Mouse (Mus musculus) heart, postnatal 0 days (tissue): ENCODE results near the gene Ky. TPM values are rescaled to one million over a fixed set of nuclear protein-coding genes. Genes with fewer than 3 reads are reported as not detected.

Experiments used
- ATAC-seq: fragments of 200-750 bp; cut with Nextera tagmentation; 2 replicates; pipeline ENCODE4 v1.8.0; 2017; ENCODE audit warnings: low read depth, moderate number of reproducible peaks, moderate library complexity; ENCODE audit not compliant: insufficient read depth
- DNase-seq: peaks from one replicate; pipeline ENCODE4 v3.0.0-alpha.2; 2016; ENCODE audit warnings: low spot score
- H3K27ac ChIP-seq: fragments of 300-500 bp; sonication (generic); 2 replicates; pipeline ENCODE4 v1.5.1; 2014; ENCODE audit warnings: low read depth, mild to moderate bottlenecking
- H3K27me3 ChIP-seq: fragments of 300-500 bp; sonication (generic); 2 replicates; pipeline ENCODE4 v1.6.1; 2014; ENCODE audit warnings: low read length, mixed read lengths; ENCODE audit not compliant: control insufficient read depth, insufficient read depth
- H3K36me3 ChIP-seq: fragments of 300-500 bp; sonication (generic); replicated peaks from 2 replicates; pipeline ENCODE4 v1.6.1; 2014; ENCODE audit warnings: low read length, mixed read lengths; ENCODE audit not compliant: control insufficient read depth, insufficient read depth
- H3K4me1 ChIP-seq: fragments of 300-500 bp; sonication (generic); 2 replicates; pipeline ENCODE4 v1.6.1; 2014; ENCODE audit warnings: antibody characterized with exemption; ENCODE audit not compliant: control insufficient read depth, insufficient read depth
- H3K4me2 ChIP-seq: fragments of 300-500 bp; sonication (generic); 2 replicates; pipeline ENCODE4 v1.6.1; 2014; ENCODE audit warnings: low read depth, mild to moderate bottlenecking, low read length, moderate library complexity
- H3K4me3 ChIP-seq: fragments of 300-500 bp; sonication (generic); 2 replicates; pipeline ENCODE4 v1.5.1; 2014; ENCODE audit warnings: low read depth, low read length
- H3K9ac ChIP-seq: fragments of 300-500 bp; sonication (generic); replicated peaks from 2 replicates; pipeline ENCODE4 v1.6.1; 2014; ENCODE audit warnings: low read depth, low read length, mixed read lengths
- H3K9me3 ChIP-seq: fragments of 300-500 bp; sonication (generic); replicated peaks from 2 replicates; pipeline ENCODE4 v1.6.1; 2016; ENCODE audit warnings: low read length; ENCODE audit not compliant: control insufficient read depth
- CTCF ChIP-seq: IDR thresholded peaks from 2 replicates; pipeline ENCODE4 v1.5.1; 2016; ENCODE audit warnings: antibody characterized with exemption, control low read depth, low read depth
- EP300 ChIP-seq: IDR thresholded peaks from 2 replicates; pipeline ENCODE4 v1.6.1; 2016; ENCODE audit warnings: antibody characterized with exemption, low read depth
- WGBS: fragments of 180-500 bp; shearing (Covaris S2); extraction: QIAGEN DNeasy Blood & Tissue Kit; methylation state at CpG from one replicate; pipeline ENCODE4 v1.1.7; 2014; 5-methylcytosine and 5-hydroxymethylcytosine counted together
- polyA plus RNA-seq: library from polyadenylated mRNA; unstranded; fragments of >200 nt; fragmentation: Nextera tagmentation; extraction: Ambion mirVana; gene quantifications from 2 replicates; pipeline ENCODE4 v1.2.1, GENCODE M21; 2015
- total RNA-seq: library from RNA; depleted of rRNA; stranded (reverse); fragments of >200 nt; gene quantifications from 2 replicates; pipeline ENCODE4 v1.2.3, GENCODE M21; 2014; ENCODE audit warnings: low replicate concordance

Gene Ky
- total and polyA plus RNA-seq, 2 experiments from 2014 or later = 2.1 to 22.1 TPM

DNA sequence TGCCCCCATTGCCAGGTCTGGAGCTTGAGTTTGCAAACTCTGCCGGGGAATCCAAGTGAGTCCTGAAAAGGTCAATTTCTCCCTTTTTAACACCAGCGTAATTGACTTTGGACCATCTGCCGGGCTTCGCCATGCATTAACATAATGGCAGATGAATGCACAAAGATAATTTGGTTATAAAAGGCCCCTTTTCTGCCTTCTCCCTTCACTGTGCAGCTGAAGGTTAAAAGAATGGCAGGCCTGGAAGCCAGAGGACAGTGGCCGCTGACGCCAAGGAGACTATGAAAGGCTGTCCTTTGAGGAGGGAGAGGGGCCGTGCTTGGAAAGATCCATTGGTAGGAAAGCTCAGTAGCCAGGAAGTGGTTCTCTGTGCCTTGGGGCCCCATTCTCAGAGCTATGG, 22.6 kb downstream of the Ky start:
- no peak for TF ChIP-seq CTCF
- no peak for TF ChIP-seq EP300
- H3K4me3 ChIP-seq = no peak overlapping the region
- H3K4me2 ChIP-seq = no peak overlapping the region
- no peak for DNase-seq
- no peaks in the 10 kb centered on the region for H3K27me3 ChIP-seq
- no peaks in the 10 kb centered on the region for H3K4me1 ChIP-seq
- peaks cover 3% of the 10 kb centered on the region for H3K36me3 ChIP-seq
- WGBS = 92% methylated on average over 7 of the region's 7 CpGs
- H3K27ac ChIP-seq = no peak overlapping the region
- no peaks in the 10 kb centered on the region for H3K9me3 ChIP-seq
- no peak overlapping the region for H3K9ac ChIP-seq
- no peak for ATAC-seq

DNA sequence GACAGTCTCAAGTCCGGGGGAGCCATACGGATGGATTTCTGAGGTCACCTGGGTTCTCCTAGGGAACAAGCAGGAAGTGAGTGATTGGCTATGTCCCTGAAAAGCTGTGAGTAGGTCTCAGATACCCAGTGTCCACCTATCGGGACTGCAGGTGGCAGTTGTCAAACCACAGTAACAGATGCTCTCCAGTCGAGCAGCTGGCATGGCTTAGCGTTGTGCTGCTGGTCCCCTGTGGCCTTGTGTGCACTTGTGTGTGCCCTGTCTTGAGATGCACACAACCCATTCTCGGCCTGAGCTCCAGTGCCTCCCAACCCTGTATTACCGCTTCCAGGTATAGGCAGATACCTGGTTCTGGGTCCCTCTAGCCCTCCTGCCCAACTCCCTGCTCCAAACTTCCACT, 23.0 kb downstream of the Ky start:
- ATAC-seq = no peak
- H3K36me3 ChIP-seq = peaks cover 3% of the 10 kb centered on the region

DNA sequence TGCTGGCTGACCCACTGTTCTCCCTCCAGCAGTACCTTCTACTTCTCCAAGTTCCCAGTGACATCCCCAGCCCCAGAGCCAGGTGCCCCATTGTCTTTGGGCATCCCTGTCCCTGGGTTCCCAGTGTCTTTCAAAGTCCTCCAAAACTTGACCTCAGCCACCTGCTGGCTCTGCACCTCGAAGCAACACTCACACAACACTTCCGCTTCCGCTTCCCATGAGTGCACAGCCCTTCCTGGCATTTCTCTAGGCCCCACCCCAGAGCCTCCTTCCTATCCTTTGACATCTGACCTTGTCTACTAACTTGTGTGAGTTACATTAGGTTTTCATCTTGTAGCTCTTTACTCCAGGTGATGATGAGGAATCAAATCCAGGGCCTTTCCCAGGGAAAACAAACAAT, 23.5 kb downstream of the Ky start:
- no peak for ATAC-seq
- Histone ChIP-seq H3K27me3 (no peaks in the 10 kb centered on the region), H3K27ac (no peak overlapping the region), H3K36me3 (peaks cover 3% of the 10 kb centered on the region), H3K9ac (no peak overlapping the region), H3K4me1 (no peaks in the 10 kb centered on the region), H3K4me3 (no peak overlapping the region), H3K9me3 (no peaks in the 10 kb centered on the region), H3K4me2 (no peak overlapping the region)
- no peak for TF ChIP-seq CTCF
- no peak for TF ChIP-seq EP300
- no peak for DNase-seq
- WGBS = 79% methylated on average over 3 of the region's 3 CpGs

More for the DNA sequence above, 23.0 kb downstream of the Ky start:
- no peak overlapping the region for H3K4me2 ChIP-seq
- H3K27me3 ChIP-seq = no peaks in the 10 kb centered on the region
- no peak overlapping the region for H3K9ac ChIP-seq
- no peaks in the 10 kb centered on the region for H3K4me1 ChIP-seq
- TF ChIP-seq CTCF (no peak), EP300 (no peak)
- no peak for DNase-seq
- 85% methylated on average over 7 of the region's 7 CpGs for WGBS
- no peak overlapping the region for H3K27ac ChIP-seq
- H3K9me3 ChIP-seq = no peaks in the 10 kb centered on the region
- H3K4me3 ChIP-seq = no peak overlapping the region

- Histone ChIP-seq H3K4me3 (no peak overlapping the region), H3K36me3 (no peaks in the 10 kb centered on the region; the same call in 1 of the 2 replicates), H3K27ac (no peak overlapping the region), H3K9me3 (no peaks in the 10 kb centered on the region), H3K4me2 (no peak overlapping the region), H3K9ac (no peak overlapping the region), H3K4me1 (no peaks in the 10 kb centered on the region), H3K27me3 (no peaks in the 10 kb centered on the region)
- no peak for ATAC-seq
- 80% methylated on average over 21 of the region's 21 CpGs for WGBS
- DNase-seq = no peak
- TF ChIP-seq CTCF = no peak
- no peak for TF ChIP-seq EP300
Measured at GRCm38 (mm10) chr9:102531051-102531892, 25.7 kb downstream of the Ky start.

DNA sequence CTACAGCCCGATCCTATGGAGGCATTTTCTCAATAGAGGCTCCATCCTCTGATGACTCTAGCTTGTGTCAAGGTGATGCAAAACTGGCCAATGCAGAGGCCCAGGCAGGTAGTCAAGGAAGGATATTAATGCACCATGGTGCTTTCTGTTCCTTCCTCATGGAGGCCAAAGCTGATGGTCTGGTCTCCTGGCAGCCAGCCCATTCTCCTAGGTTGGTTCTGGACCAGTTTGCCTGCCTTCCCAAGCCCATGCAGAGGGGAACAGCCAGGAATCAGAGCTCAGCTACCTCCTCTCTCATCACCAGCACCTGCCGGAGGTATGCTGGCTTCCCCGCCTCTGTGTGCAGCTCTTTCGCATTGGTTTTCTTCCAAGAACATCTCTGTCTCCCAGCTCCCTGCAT, 31.4 kb downstream of the Ky start:
- no peak for DNase-seq
- no peak for ATAC-seq
- no peak overlapping the region for H3K27ac ChIP-seq
- H3K27me3 ChIP-seq = 0 out of 2 replicates have a peak, but pooled peaks cover 2% of the 10 kb centered on the region
- TF ChIP-seq CTCF (no peak), EP300 (no peak)
- 86% methylated on average over 4 of the region's 4 CpGs for WGBS
- no peaks in the 10 kb centered on the region for H3K4me1 ChIP-seq
- no peak overlapping the region for H3K4me2 ChIP-seq
- no peak overlapping the region for H3K4me3 ChIP-seq
- H3K9me3 ChIP-seq = no peaks in the 10 kb centered on the region
- no peaks in the 10 kb centered on the region for H3K36me3 ChIP-seq
- H3K9ac ChIP-seq = no peak overlapping the region

DNA sequence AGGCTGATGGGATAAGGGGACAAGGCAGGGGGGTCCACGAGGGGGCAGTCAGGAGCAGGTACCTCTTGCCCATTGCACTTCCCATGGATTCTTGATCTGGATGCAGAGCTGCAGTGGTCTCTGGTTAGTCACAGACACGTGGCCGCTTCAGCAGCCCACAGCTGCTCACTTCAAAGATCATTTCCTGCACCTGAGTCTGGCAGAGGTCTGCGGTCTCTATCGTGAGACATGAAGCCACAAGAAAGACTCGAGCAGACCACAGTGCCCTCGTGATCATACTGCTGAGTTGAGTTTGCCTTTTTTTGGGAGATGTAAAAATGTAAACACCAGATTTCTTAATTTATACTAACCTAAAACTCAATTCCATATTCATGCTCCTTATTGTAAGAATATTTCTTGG, 34.1 kb downstream of the Ky start:
- Histone ChIP-seq H3K4me1 (peaks cover 5% of the 10 kb centered on the region; the same call in 1 of the 2 replicates), H3K27me3 (0 out of 2 replicates have a peak, but pooled peaks cover 11% of the 10 kb centered on the region), H3K27ac (no peak overlapping the region), H3K4me3 (no peak overlapping the region), H3K36me3 (no peaks in the 10 kb centered on the region), H3K9ac (no peak overlapping the region), H3K4me2 (no peak overlapping the region), H3K9me3 (no peaks in the 10 kb centered on the region)
- TF ChIP-seq EP300 (no peak), CTCF (no peak)
- no peak for DNase-seq
- 63% methylated on average over 7 of the region's 7 CpGs for WGBS
- no peak for ATAC-seq
